Mouse (Mus musculus): ENCODE measurements around the gene Ankrd13b. TPM values are rescaled to one million over a fixed set of nuclear protein-coding genes. Genes with fewer than 3 reads are reported as not detected.
"Not testable (repeated sequence)": the region's sequence is repeated elsewhere in the genome, so short reads cannot be mapped to it uniquely, and the experiment has no call there.

The Ankrd13b gene
- polyA plus RNA-seq (2021), result 30.0 TPM

GRCm38 (mm10) chr11:77489591-77490235, at the start of gene Ankrd13b:
Gene Ankrd13b, minus strand, starts transcription at chr11:77489678.
- no peak for TF ChIP-seq CTCF (IDR thresholded peaks at IDR 0.05)
- in situ Hi-C loops (cut with MboI; ENCODE audit: low pct_unique_long_range_greater_than_20kb), result no loop called here
- no peaks in the 10 kb centered on the region for H3K27me3 ChIP-seq
- peak; percentile 9 for ATAC-seq
- no peak for DNase-seq (ENCODE audit: low read depth, low spot score)
- CTCF ChIA-PET, result interaction anchor here (0.8 to 3.4 kb wide), 2 partner anchors 12 to 33 kb away, joined by 3 to 13 read pairs; no protein-coding TSS in a partner anchor
- POLR2A ChIA-PET, result interaction anchor here (0.6 to 2.1 kb wide), 3 partner anchors 19 to 349 kb away, joined by 3 to 7 read pairs (median 5); no protein-coding TSS in a partner anchor

DNA sequence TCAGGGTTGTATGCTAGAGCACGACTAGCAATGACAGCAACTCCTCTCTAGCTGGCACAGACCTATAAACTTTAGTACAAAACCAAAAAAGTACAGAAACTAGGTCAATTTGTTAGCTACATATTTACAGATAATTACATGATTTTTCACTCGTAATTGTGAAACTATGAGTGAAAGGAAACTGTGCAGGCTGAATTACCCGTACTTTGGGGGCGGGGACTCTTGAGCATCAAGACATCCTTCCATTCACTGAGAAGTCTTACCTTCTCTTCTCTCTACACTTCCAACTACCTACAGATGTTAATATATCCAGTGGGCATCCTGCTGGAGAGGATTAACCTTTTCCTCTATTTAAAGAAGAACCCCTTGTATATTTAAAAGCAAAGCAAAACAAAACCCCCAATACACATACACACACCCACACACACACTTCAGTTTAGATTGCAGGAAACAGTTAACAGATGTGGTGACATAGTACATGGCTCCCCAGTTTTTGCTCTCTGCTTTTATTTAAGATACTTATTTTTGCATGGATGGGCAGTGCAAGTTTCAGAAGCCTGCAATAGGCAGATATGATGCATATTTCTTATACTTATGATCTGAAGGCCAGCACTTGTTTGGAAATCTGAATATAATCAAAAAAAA, 42.8 kb upstream of the Ankrd13b start:
- ChIA-PET CTCF (interaction anchor here (1.2 to 1.4 kb wide), 2 partner anchors 10 to 21 kb away, joined by 3 to 4 read pairs; no protein-coding TSS in a partner anchor), POLR2A (no interaction called here)
- DNase-seq (ENCODE audit: low read depth, low spot score) (no peak), ATAC-seq (no peak)
- in situ Hi-C loops (cut with MboI; ENCODE audit: low pct_unique_long_range_greater_than_20kb), result no loop called here
- H3K27me3 ChIP-seq, result no peaks in the 10 kb centered on the region
- no peak for TF ChIP-seq CTCF (IDR thresholded peaks at IDR 0.05)

DNA sequence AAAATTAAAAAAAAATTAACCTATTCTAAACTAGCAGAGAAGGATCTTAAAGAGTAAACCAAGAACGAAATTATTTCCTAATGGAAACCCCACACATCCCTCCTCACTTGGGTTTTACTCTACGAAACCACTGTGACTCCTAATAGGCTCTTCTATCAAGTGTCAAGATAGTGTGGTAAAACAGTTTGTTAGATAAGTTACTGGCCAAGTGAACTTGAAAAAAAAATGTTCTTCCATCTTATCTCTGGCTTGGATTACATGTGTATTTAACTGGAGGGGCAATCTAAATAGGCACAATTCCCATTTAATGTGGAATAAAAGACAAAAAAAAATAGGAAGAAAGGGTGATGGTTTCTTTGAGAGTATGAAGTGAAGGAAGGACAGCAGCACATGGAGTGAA, 41.4 kb upstream of the Ankrd13b start:
- CTCF ChIA-PET, result no interaction called here
- in situ Hi-C loops (cut with MboI; ENCODE audit: low pct_unique_long_range_greater_than_20kb), result no loop called here
- ATAC-seq, result no peak
- no peak for DNase-seq (ENCODE audit: low read depth, low spot score)
- no peak for TF ChIP-seq CTCF (IDR thresholded peaks at IDR 0.05)
- no peaks in the 10 kb centered on the region for H3K27me3 ChIP-seq
- POLR2A ChIA-PET, result no interaction called here

DNA sequence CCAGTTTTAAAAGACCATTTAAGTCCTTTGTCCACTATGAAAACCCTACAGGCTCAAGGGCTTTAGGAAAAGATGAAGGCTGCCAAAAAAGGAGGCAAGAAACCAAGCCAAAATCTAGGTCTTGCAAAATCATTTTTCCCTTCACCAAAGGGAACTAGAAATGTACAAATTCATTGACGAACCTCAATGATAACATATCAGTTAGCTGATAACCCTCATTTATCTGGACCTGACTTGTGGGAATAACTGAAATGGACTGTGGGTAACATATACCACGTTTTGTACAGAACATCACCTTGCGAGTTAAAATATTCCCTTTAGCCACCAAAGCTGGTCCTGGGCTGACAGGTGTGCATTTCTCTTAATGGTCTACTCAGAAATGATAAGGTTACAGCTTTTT, 40.2 kb upstream of the Ankrd13b start:
- no peak for ATAC-seq
- ChIA-PET CTCF (interaction anchor here (1.9 kb wide), 1 partner anchor 22 kb away, joined by 5 read pairs; no protein-coding TSS in a partner anchor), POLR2A (no interaction called here)
- in situ Hi-C loops (cut with MboI; ENCODE audit: low pct_unique_long_range_greater_than_20kb), result no loop called here
- no peaks in the 10 kb centered on the region for H3K27me3 ChIP-seq
- DNase-seq (ENCODE audit: low read depth, low spot score), result no peak
- TF ChIP-seq CTCF (IDR thresholded peaks at IDR 0.05), result no peak

DNA sequence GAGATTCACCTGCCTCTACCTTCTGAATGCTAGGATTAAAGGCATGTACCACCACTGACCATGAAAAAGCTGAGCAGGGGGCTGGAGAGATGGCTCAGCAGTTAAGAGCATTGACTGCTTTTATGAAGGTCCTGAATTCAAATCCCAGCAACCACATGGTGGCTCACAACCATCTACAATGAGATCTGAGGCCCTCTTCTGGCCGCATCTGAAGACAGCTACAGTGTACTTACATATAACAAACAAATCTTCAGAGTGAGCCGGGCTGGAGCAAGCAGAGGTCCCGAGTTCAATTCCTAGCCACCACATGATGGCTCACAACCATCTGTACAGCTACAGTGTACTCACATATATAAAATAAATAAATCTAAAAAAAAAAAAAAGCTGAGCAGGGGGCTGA, 38.9 kb upstream of the Ankrd13b start:
- in situ Hi-C loops (cut with MboI; ENCODE audit: low pct_unique_long_range_greater_than_20kb); H3K27me3 ChIP-seq; ATAC-seq; DNase-seq (ENCODE audit: low read depth, low spot score): not testable (repeated sequence)
- CTCF ChIA-PET, result interaction anchor here (1.3 to 2.1 kb wide), 5 partner anchors 9 to 20 kb away, joined by 3 to 7 read pairs (median 5); partner anchors contain the start of gene Gm10392
- POLR2A ChIA-PET, result interaction anchor here (1.5 kb wide), 1 partner anchor 15 kb away, joined by 3 read pairs; no protein-coding TSS in a partner anchor

- in situ Hi-C loops (cut with MboI; ENCODE audit: low pct_unique_long_range_greater_than_20kb), result no loop called here
- no peaks in the 10 kb centered on the region for H3K27me3 ChIP-seq
- no peak for DNase-seq (ENCODE audit: low read depth, low spot score)
- no peak for ATAC-seq
- POLR2A ChIA-PET, result interaction anchor here (0.6 kb wide), 1 partner anchor 53 kb away, joined by 4 read pairs; no protein-coding TSS in a partner anchor
- CTCF ChIA-PET, result interaction anchor here (1.7 kb wide), 1 partner anchor 18 kb away, joined by 4 read pairs; no protein-coding TSS in a partner anchor
- TF ChIP-seq CTCF (IDR thresholded peaks at IDR 0.05), result peak; percentile 33
Observed at GRCm38 (mm10) chr11:77525804-77526486, 36.5 kb upstream of the Ankrd13b start.

GRCm38 (mm10) chr11:77520601-77521529, 31.4 kb upstream of the Ankrd13b start:
- in situ Hi-C loops (cut with MboI; ENCODE audit: low pct_unique_long_range_greater_than_20kb), result loop anchor here (25.0 kb wide), 1 partner anchor 291 kb away; no protein-coding TSS in a partner anchor
- ChIA-PET CTCF (interaction anchor here (1.8 to 2.8 kb wide), 3 partner anchors 11 to 26 kb away, joined by 5 to 10 read pairs (median 8); no protein-coding TSS in a partner anchor), POLR2A (interaction anchor here (0.5 to 0.7 kb wide), 2 partner anchors 15 to 180 kb away, joined by 5 read pairs; no protein-coding TSS in a partner anchor)
- DNase-seq (ENCODE audit: low read depth, low spot score), result no peak
- ATAC-seq, result no peak
- H3K27me3 ChIP-seq, result no peaks in the 10 kb centered on the region
- no peak for TF ChIP-seq CTCF (IDR thresholded peaks at IDR 0.05)

DNA sequence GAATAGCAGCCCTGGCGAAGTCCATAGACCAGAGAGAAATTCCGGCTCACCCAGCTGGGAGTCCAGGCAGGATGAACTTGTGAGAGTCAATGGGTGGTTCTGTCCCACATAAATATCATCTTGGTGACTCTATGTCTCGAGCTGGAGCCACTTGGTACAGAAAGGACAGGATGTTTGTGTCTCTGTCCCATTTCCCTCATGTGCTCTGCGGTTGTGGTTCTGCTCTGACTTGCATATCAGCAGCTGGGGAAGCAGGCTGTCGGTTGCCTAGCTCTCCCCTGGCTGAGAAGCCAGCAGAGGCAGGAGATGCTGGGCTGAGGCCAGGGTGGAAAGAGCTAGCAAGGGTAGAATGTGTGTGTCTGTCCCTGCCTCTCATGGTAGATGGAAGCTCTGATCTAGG, 29.6 kb upstream of the Ankrd13b start, which contains the start of gene Gm10392:
Gm10392 (minus strand) TSS at position 156 of the 400 bp plus-strand sequence.
- DNase-seq (ENCODE audit: low read depth, low spot score) (no peak), ATAC-seq (no peak)
- ChIA-PET CTCF (interaction anchor here (0.8 to 2.8 kb wide), 4 partner anchors 9 to 18 kb away, joined by 3 to 10 read pairs (median 8); no protein-coding TSS in a partner anchor), POLR2A (no interaction called here)
- in situ Hi-C loops (cut with MboI; ENCODE audit: low pct_unique_long_range_greater_than_20kb), result loop anchor here (25.0 kb wide), 1 partner anchor 293 kb away; no protein-coding TSS in a partner anchor
- TF ChIP-seq CTCF (IDR thresholded peaks at IDR 0.05), result no peak
- peaks cover 4% of the 10 kb centered on the region for H3K27me3 ChIP-seq

- no peak for TF ChIP-seq CTCF (IDR thresholded peaks at IDR 0.05)
- CTCF ChIA-PET, result interaction anchor here (1.3 kb wide), 2 partner anchors 10 to 22 kb away, joined by 3 read pairs; no protein-coding TSS in a partner anchor
- POLR2A ChIA-PET, result no interaction called here
- ATAC-seq (no peak), DNase-seq (ENCODE audit: low read depth, low spot score) (no peak)
- peaks cover 4% of the 10 kb centered on the region for H3K27me3 ChIP-seq
- in situ Hi-C loops (cut with MboI; ENCODE audit: low pct_unique_long_range_greater_than_20kb), result loop anchor here (25.0 kb wide), 1 partner anchor 294 kb away; no protein-coding TSS in a partner anchor
Observed at GRCm38 (mm10) chr11:77518051-77518798, 28.7 kb upstream of the Ankrd13b start.

Measured in Patski (cell line).